In the genomic region with DNA sequence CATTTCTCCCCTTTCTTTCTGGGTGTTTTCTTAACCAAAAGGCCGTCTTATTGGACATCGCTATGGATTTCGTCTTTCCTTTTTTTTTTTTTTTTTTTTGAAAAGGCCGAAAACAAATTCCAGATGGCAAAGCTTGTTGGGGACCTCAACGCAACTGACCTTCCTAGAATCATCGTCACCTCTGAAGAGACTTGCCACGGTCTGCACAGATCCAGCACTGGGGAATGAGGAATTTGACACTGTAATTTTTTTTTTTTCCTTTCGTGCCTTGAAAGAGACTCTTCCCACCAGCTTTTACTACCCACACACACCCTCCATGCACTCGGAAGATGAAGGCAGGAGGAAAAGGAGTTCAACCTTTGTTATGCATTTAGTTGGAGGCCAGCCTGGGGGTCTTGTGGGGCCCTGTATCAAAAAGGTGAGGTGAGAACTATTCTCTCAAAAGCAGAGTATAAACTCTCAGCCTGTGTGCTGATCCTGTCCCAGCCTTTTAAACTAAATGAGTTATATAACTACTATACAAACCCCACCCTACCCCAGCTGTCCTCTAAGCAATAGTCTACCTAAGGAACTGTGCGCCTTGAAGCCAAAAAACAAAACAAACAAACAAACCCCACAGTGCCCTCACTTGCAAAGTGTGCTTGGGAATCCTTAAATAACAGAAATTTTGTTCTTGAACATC, we compare ENCODE assay signal across 8 mouse cellular contexts. TPM values are rescaled to one million over a fixed set of nuclear protein-coding genes. Genes with fewer than 3 reads are reported as not detected.
DNase-seq lines count a peak whose midpoint lies in the region; ATAC-seq and TF ChIP-seq lines count a peak whose summit lies in the region.

No protein-coding gene starts in this region.

- peaks cover 33% of the 10 kb centered on the region for H3K4me1 ChIP-seq in heart, embryonic 11.5 days (ENCODE audit: control insufficient read depth, insufficient read depth, low read length)
- peaks cover 7% of the 10 kb centered on the region for H3K4me1 ChIP-seq in testis, adult 2 months (ENCODE audit: control insufficient read depth, insufficient read depth, low read length)
- H3K4me1 ChIP-seq in heart, postnatal 0 days (ENCODE audit: control insufficient read depth, insufficient read depth): peaks cover 50% of the 10 kb centered on the region
- peaks cover 41% of the 10 kb centered on the region for H3K4me1 ChIP-seq in midbrain, embryonic 10.5 days

- H3K27ac ChIP-seq in heart, embryonic 11.5 days (ENCODE audit: low read depth, low read length): peak overlapping the region; percentile 81; the same call in 1 of the 2 replicates
- H3K27ac ChIP-seq in testis, adult 2 months (ENCODE audit: control insufficient read depth, insufficient read depth, low read depth, low read length): peak overlapping the region; percentile 98
- H3K27ac ChIP-seq in heart, postnatal 0 days (ENCODE audit: low read depth): peak overlapping the region; percentile 97
- H3K27ac ChIP-seq in midbrain, embryonic 10.5 days (replicated peaks): peak overlapping the region; percentile 96

- no peaks in the 10 kb centered on the region for H3K9me3 ChIP-seq in heart, embryonic 11.5 days (replicated peaks; ENCODE audit: control insufficient read depth, low read length)
- no peaks in the 10 kb centered on the region for H3K9me3 ChIP-seq in heart, postnatal 0 days (replicated peaks; ENCODE audit: control insufficient read depth, low read length)
- H3K9me3 ChIP-seq in midbrain, embryonic 10.5 days (replicated peaks): no peaks in the 10 kb centered on the region

- peak overlapping the region; percentile 100 for H3K4me2 ChIP-seq in heart, embryonic 11.5 days
- H3K4me2 ChIP-seq in heart, postnatal 0 days (ENCODE audit: low read depth, low read length): peak overlapping the region; percentile 61

- no peak for TF ChIP-seq POLR2A in testis, adult 2 months (IDR thresholded peaks at IDR 0.05; ENCODE audit: control insufficient read depth, low read depth, low read length)

- intact Hi-C loops in heart, postnatal 25 days (cut with DNase I): loop anchor here (1.0 to 5.0 kb wide), 3 partner anchors 45 to 67 kb away; no protein-coding TSS in a partner anchor

- TF ChIP-seq CTCF in testis, adult 2 months (IDR thresholded peaks at IDR 0.05; ENCODE audit: control insufficient read depth, insufficient read depth, insufficient replicate concordance, low read depth, low read length): no peak
- TF ChIP-seq CTCF in heart, postnatal 0 days (IDR thresholded peaks at IDR 0.05; ENCODE audit: low read depth): no peak

- 11% methylated on average over 10 of the region's 10 CpGs for WGBS in heart, embryonic 11.5 days (ENCODE audit: insufficient replicate concordance)
- 12% methylated on average over 10 of the region's 10 CpGs for WGBS in heart, postnatal 0 days
- WGBS in midbrain, embryonic 10.5 days: 13% methylated on average over 10 of the region's 10 CpGs

- peak overlapping the region; percentile 87 for H3K9ac ChIP-seq in heart, embryonic 11.5 days (ENCODE audit: low read depth, low read length)
- H3K9ac ChIP-seq in heart, postnatal 0 days (replicated peaks; ENCODE audit: low read depth, low read length): peak overlapping the region; percentile 86

- H3K27me3 ChIP-seq in heart, embryonic 11.5 days (ENCODE audit: control insufficient read depth, insufficient read depth, low read length): no peaks in the 10 kb centered on the region
- H3K27me3 ChIP-seq in testis, adult 2 months (ENCODE audit: control insufficient read depth, insufficient read depth, low read length): no peaks in the 10 kb centered on the region
- no peaks in the 10 kb centered on the region for H3K27me3 ChIP-seq in heart, postnatal 0 days (ENCODE audit: control insufficient read depth, insufficient read depth, low read length)
- H3K27me3 ChIP-seq in midbrain, embryonic 10.5 days (ENCODE audit: low read depth, poor library complexity, severe bottlenecking): no peaks in the 10 kb centered on the region

- TF ChIP-seq EP300 in heart, postnatal 0 days (IDR thresholded peaks at IDR 0.05; ENCODE audit: low read depth): no peak

- H3K4me3 ChIP-seq in heart, embryonic 11.5 days (ENCODE audit: low read depth, low read length): peak overlapping the region; percentile 81
- peak overlapping the region; percentile 99 for H3K4me3 ChIP-seq in testis, adult 2 months (ENCODE audit: control insufficient read depth, low read depth, low read length)
- peak overlapping the region; percentile 66 for H3K4me3 ChIP-seq in heart, postnatal 0 days (ENCODE audit: low read depth, low read length)
- H3K4me3 ChIP-seq in midbrain, embryonic 10.5 days: peak overlapping the region; percentile 94

- no peak for ATAC-seq in heart, embryonic 11.5 days (replicated peaks; ENCODE audit: insufficient number of reproducible peaks, low FRiP score, low TSS enrichment)
- ATAC-seq in heart, postnatal 0 days (ENCODE audit: insufficient read depth, low read depth): no peak

- no peak for DNase-seq in heart, postnatal 25 days (ENCODE audit: low spot score)
- DNase-seq in testis, postnatal 10 days (ENCODE audit: low spot score): no peak
- peak; percentile 49 for DNase-seq in heart, postnatal 0 days (ENCODE audit: low spot score)
- peak; percentile 24 for DNase-seq in midbrain, embryonic 10.5 days (ENCODE audit: low spot score)
- no peak for DNase-seq in adrenal gland, postnatal 4 days (ENCODE audit: low spot score in 2 of 2)
- no peak for DNase-seq in urinary bladder, adult 18-20 months (ENCODE audit: low spot score in 2 of 2)

- no peaks in the 10 kb centered on the region for H3K36me3 ChIP-seq in heart, embryonic 11.5 days (ENCODE audit: control insufficient read depth, insufficient read depth, low read length)
- H3K36me3 ChIP-seq in testis, adult 2 months (ENCODE audit: control insufficient read depth, insufficient read depth, low read length): no peaks in the 10 kb centered on the region; the same call in 1 of the 2 replicates
- H3K36me3 ChIP-seq in heart, postnatal 0 days (replicated peaks; ENCODE audit: control insufficient read depth, insufficient read depth, low read length): no peaks in the 10 kb centered on the region
- no peaks in the 10 kb centered on the region for H3K36me3 ChIP-seq in midbrain, embryonic 10.5 days

RNA-seq across cellular contexts. Expression of gene Taf4, which starts 1.0 kb away (rescaled TPM):
- polyA plus RNA-seq in heart, embryonic 11.5 days (2014; fragmentation: Nextera tagmentation; extraction: Ambion mirVana): 3.3 and 4.2 TPM in 2 replicates
- 10 to 100 TPM; 18.7 to 19.5 TPM for total RNA-seq in heart, postnatal 25 days (2021)
- 3.6 and 4.2 TPM in 2 replicates for polyA plus RNA-seq in testis, adult 2 months (2012; rRNA removed)
- total RNA-seq in heart, postnatal 0 days (2014; rRNA removed; ENCODE audit: low replicate concordance): 4.4 and 5.9 TPM in 2 replicates
- polyA plus RNA-seq in heart, postnatal 0 days (2015; fragmentation: Nextera tagmentation; extraction: Ambion mirVana): 1.8 TPM in 2 replicates
- polyA plus RNA-seq in midbrain, embryonic 10.5 days (2016; fragmentation: Nextera tagmentation; extraction: Ambion mirVana): 3.5 and 4.0 TPM in 2 replicates
- total RNA-seq in adrenal gland, postnatal 4 days (2021): 10 to 100 TPM; 22.7 to 26.0 TPM

RNA-seq across cellular contexts. Expression of gene Lsm14b, which starts 47.3 kb away (rescaled TPM):
- polyA plus RNA-seq in heart, embryonic 11.5 days (2014; fragmentation: Nextera tagmentation; extraction: Ambion mirVana): 3.9 and 4.3 TPM in 2 replicates
- 10 to 100 TPM; 59.2 to 63.1 TPM for total RNA-seq in heart, postnatal 25 days (2021)
- polyA plus RNA-seq in testis, adult 2 months (2012; rRNA removed): 31.8 and 33.7 TPM in 2 replicates
- total RNA-seq in heart, postnatal 0 days (2014; rRNA removed; ENCODE audit: low replicate concordance): 32.5 and 36.0 TPM in 2 replicates
- 5.7 and 6.1 TPM in 2 replicates for polyA plus RNA-seq in heart, postnatal 0 days (2015; fragmentation: Nextera tagmentation; extraction: Ambion mirVana)
- 9.4 and 10.4 TPM in 2 replicates for polyA plus RNA-seq in midbrain, embryonic 10.5 days (2016; fragmentation: Nextera tagmentation; extraction: Ambion mirVana)
- 10 to 100 TPM; 45.3 to 47.4 TPM for total RNA-seq in adrenal gland, postnatal 4 days (2021)

Comparison
In these comparisons a context has a peak if more than half of its experiments do, and no peak if none do; other contexts are left out.
1. DNase-seq: peak in heart, postnatal 0 days (single experiment) and midbrain, embryonic 10.5 days (single experiment); none in heart, postnatal 25 days (single experiment), testis, postnatal 10 days (single experiment), adrenal gland, postnatal 4 days (0 of 2) and urinary bladder, adult 18-20 months (0 of 2).
2. Peak in every context shown above with its lines, with median percentiles within 50 percentile points of each other: H3K27ac ChIP-seq and H3K4me3 ChIP-seq.